Mouse (Mus musculus): ENCODE results near the gene Pnkd. TPM values are rescaled to one million over a fixed set of nuclear protein-coding genes. Genes with fewer than 3 reads are reported as not detected.
A peak's percentile ranks its signal among the peaks of the same experiment; 100 is the strongest.

The Pnkd gene
- polyA plus RNA-seq, 1 experiment, result 62.6 TPM

- TF ChIP-seq CTCF (IDR thresholded peaks at IDR 0.05; ENCODE audit: extremely low read depth, insufficient read length, insufficient replicate concordance, low read depth, low read length) (peak; percentile 73; the same call in 1 of the 2 replicates), POLR2A (IDR thresholded peaks at IDR 0.05; ENCODE audit: low read depth, low read length) (peak; percentile 67)
- peak overlapping the region; percentile 98 for H3K4me3 ChIP-seq (ENCODE audit: low read depth, low read length)
- 0% methylated on average over 26 of the region's 26 CpGs for WGBS
- no peaks in the 10 kb centered on the region for H3K36me3 ChIP-seq (ENCODE audit: control insufficient read depth, insufficient read depth, low read length)
- peak overlapping the region; percentile 91 for H3K27ac ChIP-seq (ENCODE audit: insufficient read depth, low read depth, low read length)
- peaks cover 8% of the 10 kb centered on the region for H3K4me1 ChIP-seq (ENCODE audit: control insufficient read depth, insufficient read depth, insufficient read length, low read length)
- H3K27me3 ChIP-seq (ENCODE audit: control insufficient read depth, insufficient read depth, low read length), result no peaks in the 10 kb centered on the region
Measured at GRCm38 (mm10) chr1:74386714-74387385, 102.1 kb downstream of the Pnkd start.

- Histone ChIP-seq H3K36me3 (ENCODE audit: control insufficient read depth, insufficient read depth, low read length) (no peaks in the 10 kb centered on the region), H3K27ac (ENCODE audit: insufficient read depth, low read depth, low read length) (peak overlapping the region; percentile 91), H3K4me1 (ENCODE audit: control insufficient read depth, insufficient read depth, insufficient read length, low read length) (peaks cover 8% of the 10 kb centered on the region), H3K4me3 (ENCODE audit: low read depth, low read length) (peak overlapping the region; percentile 98), H3K27me3 (ENCODE audit: control insufficient read depth, insufficient read depth, low read length) (no peaks in the 10 kb centered on the region)
- TF ChIP-seq POLR2A (IDR thresholded peaks at IDR 0.05; ENCODE audit: low read depth, low read length) (no peak), CTCF (IDR thresholded peaks at IDR 0.05; ENCODE audit: extremely low read depth, insufficient read length, insufficient replicate concordance, low read depth, low read length) (no peak)
- 54% methylated on average over 15 of the region's 15 CpGs for WGBS
Measured at GRCm38 (mm10) chr1:74387386-74387988, 102.8 kb downstream of the Pnkd start.

GRCm38 (mm10) chr1:74388398-74388920 is 103.7 kb downstream of the Pnkd start:
- no peak overlapping the region for H3K27ac ChIP-seq (ENCODE audit: insufficient read depth, low read depth, low read length)
- TF ChIP-seq CTCF (IDR thresholded peaks at IDR 0.05; ENCODE audit: extremely low read depth, insufficient read length, insufficient replicate concordance, low read depth, low read length) (no peak), POLR2A (IDR thresholded peaks at IDR 0.05; ENCODE audit: low read depth, low read length) (no peak)
- H3K36me3 ChIP-seq (ENCODE audit: control insufficient read depth, insufficient read depth, low read length), result no peaks in the 10 kb centered on the region
- no peaks in the 10 kb centered on the region for H3K27me3 ChIP-seq (ENCODE audit: control insufficient read depth, insufficient read depth, low read length)
- H3K4me1 ChIP-seq (ENCODE audit: control insufficient read depth, insufficient read depth, insufficient read length, low read length), result peaks cover 10% of the 10 kb centered on the region
- no peak overlapping the region for H3K4me3 ChIP-seq (ENCODE audit: low read depth, low read length)
- WGBS, result 80% methylated on average over 7 of the region's 7 CpGs

- H3K27me3 ChIP-seq (ENCODE audit: control insufficient read depth, insufficient read depth, low read length), result no peaks in the 10 kb centered on the region
- H3K36me3 ChIP-seq (ENCODE audit: control insufficient read depth, insufficient read depth, low read length), result peaks cover 13% of the 10 kb centered on the region
- H3K4me3 ChIP-seq (ENCODE audit: low read depth, low read length), result peak overlapping the region; percentile 34
- H3K4me1 ChIP-seq (ENCODE audit: control insufficient read depth, insufficient read depth, insufficient read length, low read length), result peaks cover 12% of the 10 kb centered on the region
- TF ChIP-seq POLR2A (IDR thresholded peaks at IDR 0.05; ENCODE audit: low read depth, low read length) (peak; percentile 19; the same call in 1 of the 2 replicates), CTCF (IDR thresholded peaks at IDR 0.05; ENCODE audit: extremely low read depth, insufficient read length, insufficient replicate concordance, low read depth, low read length) (no peak)
- H3K27ac ChIP-seq (ENCODE audit: insufficient read depth, low read depth, low read length), result peak overlapping the region; percentile 29; the same call in 1 of the 2 replicates
- 16% methylated on average over 29 of the region's 29 CpGs for WGBS
Measured at GRCm38 (mm10) chr1:74389831-74390286, 105.1 kb downstream of the Pnkd start.

GRCm38 (mm10) chr1:74390287-74390906 is 105.7 kb downstream of the Pnkd start:
- Histone ChIP-seq H3K27me3 (ENCODE audit: control insufficient read depth, insufficient read depth, low read length) (no peaks in the 10 kb centered on the region), H3K4me1 (ENCODE audit: control insufficient read depth, insufficient read depth, insufficient read length, low read length) (peaks cover 12% of the 10 kb centered on the region), H3K27ac (ENCODE audit: insufficient read depth, low read depth, low read length) (peak overlapping the region; percentile 60), H3K4me3 (ENCODE audit: low read depth, low read length) (peak overlapping the region; percentile 34), H3K36me3 (ENCODE audit: control insufficient read depth, insufficient read depth, low read length) (peaks cover 18% of the 10 kb centered on the region)
- 3% methylated on average over 21 of the region's 21 CpGs for WGBS
- peak; percentile 90; the same call in 1 of the 2 replicates for TF ChIP-seq CTCF (IDR thresholded peaks at IDR 0.05; ENCODE audit: extremely low read depth, insufficient read length, insufficient replicate concordance, low read depth, low read length)
- TF ChIP-seq POLR2A (IDR thresholded peaks at IDR 0.05; ENCODE audit: low read depth, low read length), result no peak

- Histone ChIP-seq H3K27me3 (ENCODE audit: control insufficient read depth, insufficient read depth, low read length) (no peaks in the 10 kb centered on the region), H3K4me1 (ENCODE audit: control insufficient read depth, insufficient read depth, insufficient read length, low read length) (peaks cover 12% of the 10 kb centered on the region), H3K36me3 (ENCODE audit: control insufficient read depth, insufficient read depth, low read length) (peaks cover 18% of the 10 kb centered on the region), H3K27ac (ENCODE audit: insufficient read depth, low read depth, low read length) (peak within 1 kb of the TSS; percentile 96), H3K4me3 (ENCODE audit: low read depth, low read length) (peak within 1 kb of the TSS; percentile 98)
- TF ChIP-seq POLR2A (IDR thresholded peaks at IDR 0.05; ENCODE audit: low read depth, low read length), result peak; percentile 35; the same call in 1 of the 2 replicates
- no peak for TF ChIP-seq CTCF (IDR thresholded peaks at IDR 0.05; ENCODE audit: extremely low read depth, insufficient read length, insufficient replicate concordance, low read depth, low read length)
- 3% methylated on average over 50 of the region's 51 CpGs for WGBS
Measured at GRCm38 (mm10) chr1:74390924-74391748, 106.4 kb downstream of the Pnkd start, which contains the start of gene Ctdsp1. Gene Ctdsp1, plus strand, starts transcription at chr1:74391509.

Data from small intestine, adult 2 months (tissue).